Mouse (Mus musculus) cerebellum, adult 11-12 months (tissue): ENCODE results near the gene Agtpbp1.
A peak's percentile ranks its signal among the peaks of the same experiment; 100 is the strongest.

Experiments used
- DNase-seq: peaks from one replicate; pipeline ENCODE4 v3.0.0; 2022

The Agtpbp1 gene

GRCm38 (mm10) chr13:59571107-59571506, 13.9 kb downstream of the Agtpbp1 start:
- no peak for DNase-seq

- no peak for DNase-seq
Observed at GRCm38 (mm10) chr13:59565945-59566520, 19.0 kb downstream of the Agtpbp1 start.

- no peak for DNase-seq
Observed at GRCm38 (mm10) chr13:59564923-59565322, 20.1 kb downstream of the Agtpbp1 start.

GRCm38 (mm10) chr13:59564505-59564904, 20.5 kb downstream of the Agtpbp1 start:
- no peak for DNase-seq

GRCm38 (mm10) chr13:59562471-59562870, 22.6 kb downstream of the Agtpbp1 start:
- DNase-seq: no peak

- DNase-seq: no peak
Observed at GRCm38 (mm10) chr13:59558776-59559175, 26.3 kb downstream of the Agtpbp1 start.

- peak; percentile 92 for DNase-seq
Observed at GRCm38 (mm10) chr13:59557185-59557985, 27.6 kb downstream of the Agtpbp1 start.

- peak; percentile 83 for DNase-seq
Observed at GRCm38 (mm10) chr13:59556670-59557069, 28.4 kb downstream of the Agtpbp1 start.

- no peak for DNase-seq
Observed at GRCm38 (mm10) chr13:59555613-59556192, 29.3 kb downstream of the Agtpbp1 start.

- peak; percentile 76 for DNase-seq
Observed at GRCm38 (mm10) chr13:59554772-59555505, 30.1 kb downstream of the Agtpbp1 start.

GRCm38 (mm10) chr13:59552751-59553150, 32.3 kb downstream of the Agtpbp1 start:
- DNase-seq: peak; percentile 81

- DNase-seq: no peak
Observed at GRCm38 (mm10) chr13:59552286-59552685, 32.7 kb downstream of the Agtpbp1 start.

GRCm38 (mm10) chr13:59549318-59549798, 35.7 kb downstream of the Agtpbp1 start:
- DNase-seq: no peak

GRCm38 (mm10) chr13:59547716-59548115, 37.3 kb downstream of the Agtpbp1 start:
- no peak for DNase-seq

- no peak for DNase-seq
Observed at GRCm38 (mm10) chr13:59547091-59547490, 37.9 kb downstream of the Agtpbp1 start.

- DNase-seq: no peak
Observed at GRCm38 (mm10) chr13:59542411-59542810, 42.6 kb downstream of the Agtpbp1 start.

GRCm38 (mm10) chr13:59540030-59540429, 45.0 kb downstream of the Agtpbp1 start:
- no peak for DNase-seq

GRCm38 (mm10) chr13:59538661-59539060, 46.4 kb downstream of the Agtpbp1 start:
- no peak for DNase-seq

- no peak for DNase-seq
Observed at GRCm38 (mm10) chr13:59536631-59537030, 48.4 kb downstream of the Agtpbp1 start.

- peak; percentile 76 for DNase-seq
Observed at GRCm38 (mm10) chr13:59535746-59536145, 49.3 kb downstream of the Agtpbp1 start.

- DNase-seq: no peak
Observed at GRCm38 (mm10) chr13:59534301-59534700, 50.7 kb downstream of the Agtpbp1 start.

- DNase-seq: no peak
Observed at GRCm38 (mm10) chr13:59533331-59533730, 51.7 kb downstream of the Agtpbp1 start.

- DNase-seq: no peak
Observed at GRCm38 (mm10) chr13:59531203-59531602, 53.8 kb downstream of the Agtpbp1 start.
